Mouse (Mus musculus) adrenal gland, postnatal 10 days (tissue): ENCODE results near the gene Rhbg. TPM values are rescaled to one million over a fixed set of nuclear protein-coding genes. Genes with fewer than 3 reads are reported as not detected.

Source experiments
- DNase-seq: peaks from one replicate; pipeline ENCODE4 v3.0.0; 2021; ENCODE audit warnings: mixed read lengths
- total RNA-seq, 2 experiments: library from RNA; stranded (reverse); gene quantifications; 2 replicates each; pipeline ENCODE4 v1.2.3; 2021

Gene Rhbg
- total RNA-seq, 2 experiments from 2014 or later, result 1.9 to 2.1 TPM

DNA sequence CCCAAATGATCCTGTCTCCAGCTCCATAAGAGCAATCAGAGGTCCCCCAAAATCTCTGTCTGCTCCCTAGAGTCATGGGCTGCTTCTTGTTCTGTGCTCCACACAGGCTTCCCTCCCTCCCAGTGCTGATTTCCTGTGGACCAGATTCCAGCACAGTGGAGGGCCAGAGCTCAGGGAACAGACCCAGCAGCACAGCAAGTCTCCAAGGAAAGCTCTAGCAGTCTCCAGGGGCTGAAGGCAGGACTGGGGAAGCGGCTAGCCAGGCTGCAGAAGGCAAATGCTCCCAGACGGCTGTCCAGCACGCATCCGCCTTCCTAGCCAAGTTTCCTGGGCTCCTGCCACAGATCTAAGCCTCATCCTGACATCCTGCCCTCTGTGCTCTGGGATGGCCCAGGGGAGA is 25.6 kb downstream of the Rhbg start:
- DNase-seq, result no peak

DNA sequence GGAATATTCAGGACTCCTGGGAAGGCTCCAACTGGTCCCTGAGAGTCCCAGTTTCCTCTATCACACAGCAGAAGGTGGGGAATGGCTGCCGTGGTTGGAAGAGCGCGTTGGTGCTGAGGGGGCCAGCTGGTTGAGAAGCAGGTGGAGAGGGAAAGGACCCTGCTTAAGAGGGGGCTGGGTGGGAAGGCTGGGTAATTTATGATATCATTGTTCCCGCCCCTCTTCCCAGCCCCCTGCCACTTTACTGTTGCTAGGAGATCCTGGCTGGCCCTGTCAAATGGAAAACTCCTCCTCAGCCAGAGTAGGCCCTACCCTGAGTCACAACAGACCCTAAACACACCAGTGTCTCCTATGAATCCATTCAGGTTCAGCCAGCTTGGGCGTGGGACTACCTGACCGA is 26.5 kb downstream of the Rhbg start:
- DNase-seq, result no peak

DNA sequence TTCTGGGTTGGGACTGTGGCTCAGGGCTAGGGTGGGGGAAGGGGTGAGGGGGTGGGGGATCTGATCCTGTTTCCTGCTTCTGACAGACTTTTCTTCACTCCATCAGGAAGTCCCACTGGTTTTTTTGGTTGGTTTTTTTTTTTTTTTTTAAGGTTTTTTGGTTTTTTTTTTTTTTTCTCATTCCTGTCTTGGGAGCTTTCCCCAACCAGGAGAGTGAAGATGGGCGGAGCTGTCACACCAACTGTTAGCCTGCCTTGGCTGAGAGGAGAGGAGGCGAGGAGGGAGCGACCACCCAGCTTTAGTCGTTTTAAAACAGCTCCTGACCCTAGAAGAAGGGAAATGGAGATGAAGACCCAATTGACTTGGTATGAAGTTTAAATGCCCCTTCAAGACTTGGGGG is 27.2 kb downstream of the Rhbg start:
- DNase-seq, result no peak

DNA sequence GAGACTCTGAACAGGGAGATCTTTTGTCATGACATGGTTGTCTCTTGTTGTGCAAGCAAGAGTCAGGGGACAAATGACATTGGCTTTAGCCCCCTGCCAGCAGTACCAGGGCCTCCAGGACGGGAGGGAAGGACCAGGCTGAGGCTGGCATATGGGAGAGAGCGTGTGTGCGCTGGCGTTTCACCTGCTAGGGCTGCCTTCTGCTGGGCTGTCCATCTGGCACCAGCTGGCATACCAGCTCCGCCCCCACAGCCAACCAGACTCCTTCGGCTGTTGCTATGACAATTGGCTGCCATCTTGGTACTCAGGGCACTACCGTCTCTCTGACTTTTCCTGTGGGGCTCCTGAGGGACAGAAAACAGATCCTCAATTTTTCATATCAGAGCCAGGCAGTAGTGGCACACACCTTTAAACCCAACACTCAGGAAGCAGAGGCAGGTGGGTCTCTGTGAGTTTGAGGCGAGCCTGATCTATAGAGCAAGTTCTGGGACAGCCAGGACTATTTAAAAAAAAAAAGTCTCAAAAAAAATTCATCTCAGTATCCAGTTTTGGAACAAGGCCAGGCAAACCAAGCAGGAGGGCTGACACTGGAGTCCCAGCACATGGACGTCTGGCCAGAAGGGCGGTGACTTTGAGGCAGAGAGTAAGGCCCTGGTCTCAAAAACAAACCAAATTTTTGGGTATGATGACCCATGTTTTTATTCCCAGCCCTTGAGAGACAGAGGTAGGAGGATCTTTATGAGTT is 28.2 kb downstream of the Rhbg start:
- DNase-seq, result no peak

DNA sequence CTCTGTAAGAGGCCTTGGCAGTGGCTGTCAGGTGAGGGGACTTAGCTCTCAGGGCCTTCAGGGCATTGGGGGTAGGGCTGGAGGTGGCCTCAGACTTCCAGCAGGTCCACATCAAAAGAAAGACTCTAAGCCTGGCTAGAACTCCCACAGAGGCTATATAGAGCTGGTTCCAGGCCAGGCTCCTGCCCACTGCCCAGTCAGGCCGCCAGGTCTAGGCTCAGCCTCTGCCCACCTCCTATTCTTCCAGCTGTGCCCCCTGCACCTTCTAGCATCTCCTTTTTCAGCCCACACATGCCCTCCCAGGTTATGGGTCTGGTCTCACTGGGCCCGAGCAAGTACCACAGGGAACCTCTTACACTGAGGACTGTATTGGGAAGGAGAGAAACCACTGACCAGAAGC is 29.6 kb downstream of the Rhbg start:
- DNase-seq, result no peak

DNA sequence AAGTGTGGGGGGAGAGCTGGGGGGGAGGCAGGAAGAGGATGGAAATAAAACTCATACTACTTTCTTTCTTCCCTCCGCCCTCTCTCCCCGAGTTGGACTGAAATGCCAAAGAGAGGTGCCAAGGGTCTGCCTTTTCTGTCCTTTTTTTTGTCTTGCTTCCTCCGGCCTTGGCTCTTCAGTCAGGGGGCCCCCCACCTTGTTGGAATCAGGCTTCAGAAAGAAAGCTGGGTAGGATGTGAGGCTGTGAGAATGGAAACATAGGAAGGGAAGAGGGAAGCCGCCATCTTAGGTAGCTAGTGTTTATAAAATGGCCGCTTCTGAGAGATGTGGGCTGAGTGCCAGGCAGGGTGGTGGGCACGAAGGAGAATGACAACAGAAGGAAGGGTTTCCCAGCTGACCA is 32.1 kb downstream of the Rhbg start:
- DNase-seq, result no peak

DNA sequence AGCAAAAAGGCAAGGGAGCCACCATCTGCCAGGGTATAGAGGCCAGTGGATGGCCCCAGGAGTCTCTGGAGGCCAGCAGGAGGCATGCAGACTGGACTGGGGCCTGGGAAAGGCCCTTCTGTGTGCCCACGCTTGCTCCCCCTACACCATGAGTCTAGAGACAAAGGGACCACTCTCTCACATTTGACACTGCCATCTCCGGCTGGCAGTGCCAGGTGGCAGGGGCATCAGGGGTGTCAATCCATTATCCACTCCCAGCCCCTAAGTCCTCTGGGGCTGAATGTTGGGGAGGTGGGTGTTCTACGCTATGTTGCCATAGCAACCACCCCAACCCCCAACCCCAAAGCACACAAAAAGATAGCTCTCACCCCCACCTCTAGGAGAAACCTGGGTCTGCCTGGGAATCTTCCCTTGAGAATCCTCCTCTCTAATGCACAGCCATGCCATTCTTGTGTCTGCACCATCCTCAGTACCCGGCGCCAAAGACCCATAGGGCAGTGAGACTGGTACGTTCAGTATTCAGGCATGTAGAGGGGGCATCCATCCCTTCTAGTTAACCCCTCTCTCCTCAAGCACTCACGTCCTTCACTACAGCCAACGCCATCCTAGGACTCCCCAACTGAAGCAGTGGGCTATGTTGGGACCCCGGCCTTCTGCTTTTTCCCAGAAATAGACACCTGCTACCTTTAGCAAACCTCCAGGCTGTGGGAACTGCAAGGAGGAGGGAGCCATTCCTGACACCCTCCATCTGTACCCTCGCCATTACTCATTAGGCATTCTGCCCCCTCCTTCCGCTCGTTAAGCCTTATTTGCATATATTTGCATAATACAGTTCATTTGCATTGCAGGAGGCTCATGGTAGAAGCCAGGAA is 32.8 kb downstream of the Rhbg start:
- no peak for DNase-seq

DNA sequence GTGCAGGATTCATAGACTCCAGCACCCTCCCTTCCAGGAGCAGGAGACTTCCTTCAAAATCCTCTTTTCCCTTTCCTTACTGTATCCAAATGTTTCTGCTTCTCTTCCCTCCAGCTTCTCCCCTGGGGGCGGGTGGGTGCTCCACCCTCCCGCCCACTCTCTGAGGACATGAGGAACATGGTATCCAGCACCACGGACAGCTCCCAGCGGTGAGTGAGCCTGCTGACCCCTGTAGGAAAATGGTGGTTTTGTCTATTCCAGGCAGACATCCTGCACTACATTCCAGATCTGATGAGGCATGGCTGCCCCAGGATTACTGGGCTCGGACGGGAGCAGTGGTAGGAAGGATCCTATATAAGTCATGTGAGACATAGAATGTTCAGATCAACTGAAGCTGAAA is 33.7 kb downstream of the Rhbg start:
- DNase-seq, result peak; percentile 89

DNA sequence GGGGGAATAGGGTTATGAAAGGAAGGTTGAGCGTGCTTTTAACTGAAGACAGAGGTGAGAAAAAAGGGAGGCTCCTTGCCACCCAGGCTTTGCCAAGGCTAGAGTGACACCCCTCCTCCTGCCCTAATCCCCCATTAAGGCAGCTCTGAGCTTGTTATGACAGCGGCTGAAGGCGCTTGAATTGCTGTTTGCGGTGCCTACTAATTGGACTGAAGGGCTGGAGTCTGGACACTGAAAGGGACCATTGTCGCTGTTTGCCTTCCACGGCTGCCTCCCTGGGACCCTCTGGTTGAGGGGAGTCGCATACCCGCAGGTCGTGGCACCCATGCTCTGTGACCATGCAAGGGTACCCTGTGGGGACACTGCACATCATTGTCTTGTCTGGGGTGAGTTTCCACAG is 34.6 kb downstream of the Rhbg start:
- no peak for DNase-seq

DNA sequence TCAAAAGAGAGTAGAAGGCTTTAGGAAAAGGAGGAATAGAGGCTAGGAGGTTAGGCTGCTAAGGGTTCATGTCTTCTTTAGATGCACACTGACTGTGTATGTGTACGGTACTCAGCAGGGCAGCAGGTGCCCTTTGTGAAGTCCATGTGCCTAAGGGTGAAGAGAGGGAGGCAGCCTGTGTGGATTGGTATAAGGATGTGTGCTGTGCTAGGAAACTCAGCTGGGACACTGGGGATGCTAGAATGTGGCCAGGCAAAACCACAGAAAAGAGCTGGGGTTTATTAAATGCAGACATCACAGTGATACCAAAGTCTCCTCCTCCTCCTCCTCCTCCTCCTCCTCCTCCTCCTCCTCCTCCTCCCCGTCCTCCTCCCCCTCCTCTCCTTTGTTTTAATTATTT is 36.8 kb downstream of the Rhbg start:
- DNase-seq, result no peak

DNA sequence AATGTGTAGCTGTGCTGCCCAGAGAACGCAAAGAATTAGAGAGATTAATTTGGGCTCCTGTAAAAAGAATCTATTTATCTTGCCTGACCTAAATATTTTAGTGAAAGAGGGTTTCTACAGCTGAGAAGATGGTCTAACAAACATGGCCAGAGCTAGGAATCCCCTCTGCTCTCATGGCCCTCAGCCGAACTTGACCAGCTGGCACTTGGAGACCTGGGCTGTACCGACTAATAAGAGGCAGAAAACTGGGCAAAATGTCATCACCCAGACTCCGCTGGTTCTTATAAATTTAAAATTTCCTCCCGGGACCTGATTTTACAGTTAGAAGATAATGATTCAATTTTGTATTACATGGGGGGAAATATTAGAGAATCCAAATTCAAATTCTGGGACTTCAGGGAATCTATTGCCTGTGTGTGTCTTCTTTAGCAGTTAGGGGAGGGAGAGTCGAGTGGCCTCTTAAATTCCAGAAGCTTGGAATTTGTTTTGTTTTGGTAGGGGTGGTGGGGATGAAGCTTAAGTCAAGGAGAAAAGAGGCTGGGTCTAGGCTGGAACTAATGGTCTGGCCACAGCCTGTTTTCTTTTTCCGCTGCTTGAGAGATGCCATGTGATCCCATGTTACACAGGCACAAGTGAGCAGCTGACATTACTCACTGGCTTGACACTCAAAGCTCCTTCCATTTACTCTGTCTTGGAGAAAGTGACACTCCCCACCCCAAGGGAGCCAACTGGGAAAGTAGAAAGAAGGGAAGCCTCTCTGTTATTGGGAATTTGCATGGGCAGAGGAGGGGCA is 37.8 kb downstream of the Rhbg start:
- no peak for DNase-seq

DNA sequence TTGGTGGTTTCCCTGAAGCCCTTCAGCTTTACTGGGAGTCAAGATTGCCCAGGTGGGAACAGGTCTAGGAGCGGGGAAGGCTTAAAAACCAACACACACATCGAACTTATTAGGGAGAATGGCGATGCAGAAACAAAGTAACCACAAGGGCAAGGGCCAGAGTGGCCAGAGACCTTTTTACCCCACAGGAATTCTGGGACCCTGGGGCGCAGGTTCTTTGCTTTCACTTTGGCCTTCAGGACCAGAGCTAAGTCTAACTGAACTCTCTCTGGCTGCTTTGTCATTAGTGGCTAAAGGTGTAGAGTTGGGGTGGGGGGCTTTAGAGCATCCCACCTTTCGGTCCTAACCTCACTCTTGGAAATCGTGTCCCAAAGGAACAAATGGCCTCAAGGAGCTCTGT is 38.4 kb downstream of the Rhbg start:
- DNase-seq, result no peak

DNA sequence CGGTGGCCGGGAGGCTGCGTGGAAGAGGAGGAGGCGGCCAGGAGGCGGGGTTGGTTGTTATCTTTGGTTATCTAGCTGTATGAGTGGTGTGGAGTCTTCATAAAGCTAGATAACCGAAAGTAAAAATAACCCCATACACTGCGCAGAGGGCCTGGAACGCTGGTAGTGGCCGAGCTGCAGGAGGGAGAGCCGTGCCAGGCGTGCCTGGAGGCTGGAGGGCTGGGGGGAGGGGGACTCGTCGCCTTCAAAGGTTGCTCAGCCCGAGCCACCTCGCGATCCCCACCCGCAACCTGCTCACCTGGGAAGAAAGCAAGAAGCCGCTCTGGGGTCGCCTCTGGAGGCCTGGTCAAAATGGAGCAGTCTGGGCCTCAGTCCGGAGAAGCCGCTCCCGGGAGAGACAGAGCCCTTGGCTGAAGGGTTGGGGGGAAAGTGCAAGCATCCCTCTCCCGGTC is 38.9 kb downstream of the Rhbg start:
- no peak for DNase-seq

DNA sequence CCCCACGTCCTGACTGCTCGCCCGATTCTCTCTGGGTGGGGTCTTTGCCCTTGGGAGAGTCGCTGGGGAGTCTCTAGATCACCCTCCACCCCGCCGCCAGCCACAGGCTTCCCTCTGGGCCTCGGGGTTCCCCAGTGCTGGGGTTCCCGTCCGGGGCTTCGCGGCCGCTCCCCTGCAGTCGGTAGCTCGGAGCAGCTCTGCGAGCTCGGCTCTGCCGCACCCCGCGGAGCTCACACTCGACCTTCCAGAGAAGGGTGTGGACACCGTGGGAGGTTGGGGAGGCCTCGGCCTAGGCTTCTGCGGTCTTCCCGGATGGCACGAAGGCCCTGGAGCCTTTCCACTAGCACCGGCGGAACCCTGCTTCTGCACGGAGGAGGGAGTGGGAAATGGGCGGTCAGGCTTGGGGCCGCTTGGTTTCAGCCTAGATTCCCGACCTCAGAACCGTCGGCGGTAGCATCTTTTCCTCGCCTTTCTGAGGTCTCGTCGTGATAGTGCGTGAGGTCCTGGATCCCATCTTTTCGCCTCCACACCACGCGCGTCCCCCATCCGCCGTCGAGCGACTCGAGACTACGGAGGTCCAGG is 39.4 kb downstream of the Rhbg start:
- peak; percentile 15 for DNase-seq

DNA sequence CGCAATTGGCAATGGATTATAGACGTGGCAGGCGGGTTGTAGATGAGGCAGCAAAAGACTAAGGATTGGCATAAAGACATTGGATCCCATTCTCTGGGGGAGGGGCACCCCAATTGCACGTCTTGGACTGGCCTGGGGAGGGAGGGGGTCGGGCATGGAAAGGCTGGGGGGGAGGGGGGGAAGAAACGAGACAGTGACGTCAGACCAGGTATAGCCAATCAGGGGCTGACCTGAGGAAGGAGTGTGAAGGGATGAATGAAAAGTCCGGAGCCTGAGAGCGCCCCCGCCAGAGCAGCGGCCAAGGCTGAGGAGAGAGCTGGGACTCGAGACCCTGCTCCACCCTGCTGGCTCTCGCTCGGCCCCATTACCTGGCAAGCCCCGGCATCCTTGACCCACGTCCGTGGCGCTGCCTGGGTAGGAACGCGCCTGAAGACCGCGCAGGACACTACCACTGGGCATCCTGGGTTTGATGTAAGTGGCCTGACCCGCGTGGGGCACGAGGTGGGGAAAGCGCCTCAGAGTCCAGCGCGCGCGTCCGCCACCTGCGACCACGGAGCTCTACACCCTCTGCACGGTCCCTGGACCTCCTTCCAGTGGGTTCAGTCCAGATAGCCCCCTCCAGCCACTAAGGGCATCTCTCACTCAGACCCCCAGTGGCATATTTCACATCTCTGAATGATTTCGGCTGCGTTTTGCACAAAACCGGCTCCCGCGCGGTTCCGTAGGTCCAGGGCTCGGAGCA is 40.1 kb downstream of the Rhbg start:
- no peak for DNase-seq

DNA sequence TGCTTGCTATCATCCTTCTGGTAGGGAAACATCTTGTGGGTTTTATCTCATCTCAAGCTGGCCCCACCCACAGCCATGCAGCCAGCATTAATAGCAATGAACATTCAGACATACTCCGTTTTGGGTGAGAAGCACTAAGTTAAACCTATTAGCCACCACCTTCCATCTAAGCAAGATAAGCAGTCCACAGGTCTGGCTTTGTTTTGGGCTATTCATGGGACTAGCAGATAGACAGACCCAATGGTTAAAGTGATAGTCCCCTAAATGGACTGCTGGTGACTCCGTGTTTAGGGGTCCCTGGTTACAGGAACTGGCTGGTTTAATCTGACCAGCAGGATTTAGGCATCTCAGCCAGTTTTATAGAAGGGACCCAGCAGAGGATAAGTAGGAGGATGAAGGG is 41.5 kb downstream of the Rhbg start:
- DNase-seq, result no peak

DNA sequence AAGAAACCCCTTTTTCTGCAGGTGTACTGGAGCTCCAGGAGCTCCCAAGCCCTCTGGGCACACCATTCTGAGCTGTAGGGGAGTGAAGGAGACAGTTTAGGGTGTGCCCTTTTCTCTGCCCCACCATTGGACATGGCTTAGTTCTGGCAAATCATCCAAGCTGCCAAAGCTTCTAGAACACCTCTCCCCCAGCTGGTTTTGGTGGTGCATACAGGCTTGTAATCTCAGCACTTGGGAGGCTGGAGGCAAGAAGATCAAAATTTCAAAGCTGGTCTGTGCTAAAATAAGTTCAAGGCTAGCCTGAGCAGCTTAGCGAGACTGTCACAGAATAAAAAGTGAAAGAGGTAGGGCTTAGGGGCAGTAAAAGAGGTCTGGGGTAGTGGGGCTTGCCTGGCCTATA is 42.2 kb downstream of the Rhbg start:
- DNase-seq, result no peak

DNA sequence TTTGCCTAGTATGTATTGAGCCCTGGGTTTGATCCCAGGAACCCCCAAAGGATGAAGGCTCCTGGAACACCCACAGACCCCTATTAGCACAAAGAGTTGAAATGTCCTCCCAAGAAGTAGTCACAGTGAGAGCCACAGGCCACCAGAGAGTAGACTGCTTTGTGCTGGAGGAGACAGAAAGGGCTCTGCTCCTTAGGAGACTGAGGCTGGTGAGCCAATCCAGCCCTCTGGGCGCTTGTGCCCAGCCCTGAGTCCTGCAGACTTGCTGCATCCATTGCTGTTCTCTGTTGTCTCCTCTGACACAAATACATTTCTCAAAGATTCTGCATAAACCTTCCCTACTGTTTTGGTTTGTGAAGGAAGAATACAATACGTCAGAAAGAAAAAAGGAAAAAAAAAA is 43.6 kb downstream of the Rhbg start:
- DNase-seq, result no peak

DNA sequence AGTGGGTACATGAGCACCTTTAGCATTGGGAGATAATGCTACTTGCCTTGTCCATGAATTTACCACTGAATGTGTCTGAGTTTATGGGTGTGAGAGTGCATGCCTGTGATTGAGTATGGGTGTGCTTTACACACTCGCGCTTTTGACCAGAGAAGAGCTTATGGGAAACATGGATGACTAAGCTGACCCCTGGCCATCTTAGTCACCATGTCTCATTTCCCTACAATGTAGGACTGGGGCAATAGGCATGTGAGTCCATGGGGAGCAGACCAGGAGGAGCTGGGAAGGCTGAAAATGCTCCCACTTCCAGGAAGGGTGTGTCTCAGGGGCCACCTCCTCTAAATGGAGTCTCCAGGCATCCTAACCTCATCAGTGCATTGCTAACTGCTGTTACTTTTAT is 44.4 kb downstream of the Rhbg start:
- no peak for DNase-seq

DNA sequence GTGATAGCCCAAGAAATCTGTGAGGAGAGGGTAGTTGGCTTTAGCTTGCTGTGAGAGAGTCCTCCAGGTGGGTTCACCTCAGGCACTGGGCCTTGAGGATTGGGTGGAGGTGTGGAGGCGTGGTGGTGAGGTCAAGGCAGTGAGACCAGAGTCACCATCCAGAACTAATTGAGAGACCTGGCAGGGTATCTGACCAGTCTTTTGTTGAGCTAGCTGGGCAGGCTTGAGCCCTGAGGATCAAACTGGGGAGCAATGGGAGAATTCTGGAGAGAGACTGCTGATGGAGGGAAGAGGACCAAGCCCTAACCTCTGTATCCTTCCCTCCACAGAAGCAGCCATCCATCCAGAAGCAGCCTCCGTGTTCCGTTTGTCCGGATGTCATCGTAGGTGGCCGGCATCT is 45.2 kb downstream of the Rhbg start:
- no peak for DNase-seq

DNA sequence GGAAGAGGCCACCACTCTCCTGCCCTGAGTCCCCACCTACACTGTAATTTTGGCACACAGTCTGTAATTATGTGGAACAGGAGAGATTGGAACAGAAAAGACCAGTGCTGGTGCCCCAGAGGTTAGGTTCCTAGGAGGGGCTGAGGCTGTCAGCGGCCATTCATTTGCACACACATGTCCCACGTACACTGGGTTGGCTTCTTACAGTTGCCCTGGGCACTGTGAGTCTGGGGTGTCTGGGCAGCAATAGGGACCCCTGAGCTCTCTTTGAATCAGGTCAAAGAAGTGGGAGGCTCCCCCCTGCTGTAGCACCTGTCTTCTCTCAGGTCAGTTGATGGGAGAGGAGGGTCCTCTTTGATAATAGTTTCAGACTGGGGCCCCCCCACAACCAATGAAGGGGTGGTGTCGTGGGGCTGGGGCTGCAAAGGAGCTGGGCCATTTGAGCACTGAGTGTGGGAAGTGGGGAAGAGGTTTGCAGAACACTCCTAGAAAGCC is 46.2 kb downstream of the Rhbg start:
- no peak for DNase-seq
